Mouse (Mus musculus): Measurements from ENCODE around the gene Ndufa12. TPM values are rescaled to one million over a fixed set of nuclear protein-coding genes. Genes with fewer than 3 reads are reported as not detected.

The Ndufa12 gene
- total RNA-seq, 1 experiment: 184 TPM

DNA sequence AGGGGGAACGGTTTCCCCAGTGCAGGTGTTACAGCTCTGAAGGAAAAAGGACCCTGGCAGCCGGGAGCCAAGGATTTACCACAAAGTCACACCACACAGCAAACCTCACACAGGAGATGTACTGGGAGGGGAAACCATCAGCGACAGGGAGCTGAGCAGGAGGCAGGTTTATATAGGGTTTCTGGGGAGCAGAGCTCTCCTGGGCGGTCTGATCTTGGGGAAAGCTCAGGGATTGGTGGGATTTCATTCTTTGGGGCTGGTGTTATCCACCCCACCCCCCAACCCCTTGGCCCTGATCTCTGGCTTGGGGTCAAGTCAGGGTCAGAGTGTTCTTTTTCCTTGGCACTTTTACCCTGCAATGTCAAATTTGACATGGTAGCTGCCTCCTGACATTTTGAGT is 39.1 kb upstream of the Ndufa12 start:
- no peak overlapping the region for H3K4me3 ChIP-seq (ENCODE audit: insufficient read depth in 1 of 2, low read depth in 1 of 2, low read length in 2 of 2, poor library complexity in 1 of 2, severe bottlenecking in 1 of 2)
- no peaks in the 10 kb centered on the region for H3K9me3 ChIP-seq (ENCODE audit: control insufficient read depth, insufficient read depth, low read depth, low read length)
- H3K4me1 ChIP-seq (ENCODE audit: control insufficient read depth in 2 of 2, insufficient read depth in 2 of 2, low read length in 2 of 2, poor library complexity in 1 of 2): 0 out of 4 replicates have a peak, but pooled peaks cover 0 to 4% of the 10 kb centered on the region in 2 experiments
- in situ Hi-C loops (cut with MboI; ENCODE audit: low sequenced_read_pairs in 2 of 2, unreplicated experiment in 2 of 2): no loop called here
- no peak overlapping the region for H3K27ac ChIP-seq (ENCODE audit: insufficient read depth, low read depth, low read length, poor library complexity, severe bottlenecking)
- peaks cover 3% of the 10 kb centered on the region; the same call in 1 of the 2 replicates for H3K36me3 ChIP-seq (ENCODE audit: control insufficient read depth, insufficient read depth, low read length, poor library complexity, severe bottlenecking)
- DNase-seq (ENCODE audit: low read depth, low spot score): no peak
- no peak overlapping the region for H3K9ac ChIP-seq (ENCODE audit: insufficient read depth, low read depth, low read length, poor library complexity, severe bottlenecking)
- TF ChIP-seq ZC3H11A (IDR thresholded peaks at IDR 0.05; ENCODE audit: borderline replicate concordance, low read depth, low read length) (no peak), ZNF384 (IDR thresholded peaks at IDR 0.05; ENCODE audit: low read depth, low read length) (no peak), CHD2 (IDR thresholded peaks at IDR 0.05; ENCODE audit: low read depth, low read length) (no peak), MAFK (IDR thresholded peaks at IDR 0.05; ENCODE audit: insufficient read depth, low read depth, low read length) (no peak)

- Histone ChIP-seq H3K4me3 (ENCODE audit: insufficient read depth in 1 of 2, low read depth in 1 of 2, low read length in 2 of 2, poor library complexity in 1 of 2, severe bottlenecking in 1 of 2) (no peak overlapping the region), H3K36me3 (ENCODE audit: control insufficient read depth, insufficient read depth, low read length, poor library complexity, severe bottlenecking) (peaks cover 6% of the 10 kb centered on the region; the same call in 1 of the 2 replicates), H3K9ac (ENCODE audit: insufficient read depth, low read depth, low read length, poor library complexity, severe bottlenecking) (no peak overlapping the region), H3K27ac (ENCODE audit: insufficient read depth, low read depth, low read length, poor library complexity, severe bottlenecking) (no peak overlapping the region), H3K9me3 (ENCODE audit: control insufficient read depth, insufficient read depth, low read depth, low read length) (no peaks in the 10 kb centered on the region), H3K4me1 (ENCODE audit: control insufficient read depth in 2 of 2, insufficient read depth in 2 of 2, low read length in 2 of 2, poor library complexity in 1 of 2) (0 out of 4 replicates have a peak, but pooled peaks cover 0 to 4% of the 10 kb centered on the region in 2 experiments)
- no peak for DNase-seq (ENCODE audit: low read depth, low spot score)
- in situ Hi-C loops (cut with MboI; ENCODE audit: low sequenced_read_pairs in 2 of 2, unreplicated experiment in 2 of 2): no loop called here
- TF ChIP-seq CHD2 (IDR thresholded peaks at IDR 0.05; ENCODE audit: low read depth, low read length): no peak
Observed at GRCm38 (mm10) chr10:94161051-94161765, 37.3 kb upstream of the Ndufa12 start.

- no peak overlapping the region for H3K27ac ChIP-seq (ENCODE audit: insufficient read depth, low read depth, low read length, poor library complexity, severe bottlenecking)
- in situ Hi-C loops (cut with MboI; ENCODE audit: low sequenced_read_pairs in 2 of 2, unreplicated experiment in 2 of 2): no loop called here
- TF ChIP-seq MAFK (IDR thresholded peaks at IDR 0.05; ENCODE audit: insufficient read depth, low read depth, low read length): no peak
- no peak for TF ChIP-seq CHD2 (IDR thresholded peaks at IDR 0.05; ENCODE audit: low read depth, low read length)
Observed at GRCm38 (mm10) chr10:94162031-94162430, 36.5 kb upstream of the Ndufa12 start.

GRCm38 (mm10) chr10:94164104-94164845 is 34.2 kb upstream of the Ndufa12 start:
- peaks cover 15% of the 10 kb centered on the region for H3K36me3 ChIP-seq (ENCODE audit: control insufficient read depth, insufficient read depth, low read length, poor library complexity, severe bottlenecking)
- in situ Hi-C loops (cut with MboI; ENCODE audit: low sequenced_read_pairs in 2 of 2, unreplicated experiment in 2 of 2): no loop called here
- 0 out of 4 replicates have a peak, but pooled peaks cover 0 to 2% of the 10 kb centered on the region in 2 experiments for H3K4me1 ChIP-seq (ENCODE audit: control insufficient read depth in 2 of 2, insufficient read depth in 2 of 2, low read length in 2 of 2, poor library complexity in 1 of 2)
- H3K9ac ChIP-seq (ENCODE audit: insufficient read depth, low read depth, low read length, poor library complexity, severe bottlenecking): no peak overlapping the region
- no peak for DNase-seq (ENCODE audit: low read depth, low spot score)
- no peak overlapping the region for H3K27ac ChIP-seq (ENCODE audit: insufficient read depth, low read depth, low read length, poor library complexity, severe bottlenecking)
- H3K9me3 ChIP-seq (ENCODE audit: control insufficient read depth, insufficient read depth, low read depth, low read length): no peaks in the 10 kb centered on the region
- no peak for TF ChIP-seq CHD2 (IDR thresholded peaks at IDR 0.05; ENCODE audit: low read depth, low read length)
- H3K4me3 ChIP-seq (ENCODE audit: insufficient read depth in 1 of 2, low read depth in 1 of 2, low read length in 2 of 2, poor library complexity in 1 of 2, severe bottlenecking in 1 of 2): no peak overlapping the region

More at GRCm38 (mm10) chr10:94162031-94162430, 36.5 kb upstream of the Ndufa12 start:
- H3K4me1 ChIP-seq (ENCODE audit: control insufficient read depth in 2 of 2, insufficient read depth in 2 of 2, low read length in 2 of 2, poor library complexity in 1 of 2): 0 out of 4 replicates have a peak, but pooled peaks cover 0 to 4% of the 10 kb centered on the region in 2 experiments
- no peak overlapping the region for H3K4me3 ChIP-seq (ENCODE audit: insufficient read depth in 1 of 2, low read depth in 1 of 2, low read length in 2 of 2, poor library complexity in 1 of 2, severe bottlenecking in 1 of 2)
- no peaks in the 10 kb centered on the region for H3K9me3 ChIP-seq (ENCODE audit: control insufficient read depth, insufficient read depth, low read depth, low read length)
- no peak overlapping the region for H3K9ac ChIP-seq (ENCODE audit: insufficient read depth, low read depth, low read length, poor library complexity, severe bottlenecking)
- no peak for DNase-seq (ENCODE audit: low read depth, low spot score)
- H3K36me3 ChIP-seq (ENCODE audit: control insufficient read depth, insufficient read depth, low read length, poor library complexity, severe bottlenecking): peaks cover 10% of the 10 kb centered on the region

- Histone ChIP-seq H3K9ac (ENCODE audit: insufficient read depth, low read depth, low read length, poor library complexity, severe bottlenecking) (no peak overlapping the region), H3K36me3 (ENCODE audit: control insufficient read depth, insufficient read depth, low read length, poor library complexity, severe bottlenecking) (peaks cover 20% of the 10 kb centered on the region), H3K27ac (ENCODE audit: insufficient read depth, low read depth, low read length, poor library complexity, severe bottlenecking) (no peak overlapping the region), H3K4me1 (ENCODE audit: control insufficient read depth in 2 of 2, insufficient read depth in 2 of 2, low read length in 2 of 2, poor library complexity in 1 of 2) (no peaks in the 10 kb centered on the region), H3K4me3 (ENCODE audit: insufficient read depth in 1 of 2, low read depth in 1 of 2, low read length in 2 of 2, poor library complexity in 1 of 2, severe bottlenecking in 1 of 2) (no peak overlapping the region), H3K9me3 (ENCODE audit: control insufficient read depth, insufficient read depth, low read depth, low read length) (no peaks in the 10 kb centered on the region)
- TF ChIP-seq MAFK (IDR thresholded peaks at IDR 0.05; ENCODE audit: insufficient read depth, low read depth, low read length) (no peak), HCFC1 (IDR thresholded peaks at IDR 0.05; ENCODE audit: borderline replicate concordance, insufficient read depth, low read length) (no peak), ZC3H11A (IDR thresholded peaks at IDR 0.05; ENCODE audit: borderline replicate concordance, low read depth, low read length) (no peak), CHD2 (IDR thresholded peaks at IDR 0.05; ENCODE audit: low read depth, low read length) (no peak), ZNF384 (IDR thresholded peaks at IDR 0.05; ENCODE audit: low read depth, low read length) (no peak)
- no peak for DNase-seq (ENCODE audit: low read depth, low spot score)
- in situ Hi-C loops (cut with MboI; ENCODE audit: low sequenced_read_pairs in 2 of 2, unreplicated experiment in 2 of 2): no loop called here
Observed at GRCm38 (mm10) chr10:94165426-94165825, 33.1 kb upstream of the Ndufa12 start.
